Mouse (Mus musculus): ENCODE data around the gene Smim24.
A peak's percentile ranks its signal among the peaks of the same experiment; 100 is the strongest.

Gene Smim24

GRCm38 (mm10) chr10:81365672-81366476, 27.0 kb upstream of the Smim24 start, which contains the start of gene 4930404N11Rik:
4930404N11Rik (minus strand) TSS chr10:81365816.
- no peak for DNase-seq (ENCODE audit: low spot score in 2 of 2)

- DNase-seq (ENCODE audit: low spot score in 2 of 2) = no peak
Observed at GRCm38 (mm10) chr10:81366477-81367206, 26.2 kb upstream of the Smim24 start.

GRCm38 (mm10) chr10:81367207-81367495, 25.7 kb upstream of the Smim24 start:
- no peak for DNase-seq (ENCODE audit: low spot score in 2 of 2)

GRCm38 (mm10) chr10:81375322-81375721, 17.5 kb upstream of the Smim24 start:
- no peak for DNase-seq (ENCODE audit: low spot score in 2 of 2)

GRCm38 (mm10) chr10:81376561-81377361, 16.1 kb upstream of the Smim24 start:
- no peak for DNase-seq (ENCODE audit: low spot score in 2 of 2)

GRCm38 (mm10) chr10:81377362-81377664, 15.5 kb upstream of the Smim24 start:
- DNase-seq (ENCODE audit: low spot score in 2 of 2) = no peak

GRCm38 (mm10) chr10:81377793-81378552, 14.9 kb upstream of the Smim24 start, which contains the start of gene Fzr1:
Fzr1 (minus strand) TSS chr10:81378516.
- DNase-seq (ENCODE audit: low spot score in 2 of 2) = no peak

- DNase-seq (ENCODE audit: low spot score in 2 of 2) = peak; percentile 100
Observed at GRCm38 (mm10) chr10:81378553-81379182, 14.2 kb upstream of the Smim24 start.

GRCm38 (mm10) chr10:81379183-81379553, 13.7 kb upstream of the Smim24 start:
- no peak for DNase-seq (ENCODE audit: low spot score in 2 of 2)

GRCm38 (mm10) chr10:81379809-81380378, 13.0 kb upstream of the Smim24 start:
- no peak for DNase-seq (ENCODE audit: low spot score in 2 of 2)

GRCm38 (mm10) chr10:81382039-81382438, 10.8 kb upstream of the Smim24 start:
- no peak for DNase-seq (ENCODE audit: low spot score in 2 of 2)

GRCm38 (mm10) chr10:81383802-81384604, 8.8 kb upstream of the Smim24 start, which contains the start of the genes Dohh and Gm48551:
Dohh (plus strand) TSS chr10:81384428.
Gm48551 (plus strand) TSS chr10:81384466.
- peak; percentile 98 to 99 for DNase-seq (ENCODE audit: low spot score in 2 of 2)

- DNase-seq (ENCODE audit: low spot score in 2 of 2) = no peak
Observed at GRCm38 (mm10) chr10:81384605-81384982, 8.3 kb upstream of the Smim24 start.

GRCm38 (mm10) chr10:81385603-81386306, 7.1 kb upstream of the Smim24 start:
- DNase-seq (ENCODE audit: low spot score in 2 of 2) = no peak

- DNase-seq (ENCODE audit: low spot score in 2 of 2) = no peak
Observed at GRCm38 (mm10) chr10:81387716-81388115, 5.1 kb upstream of the Smim24 start.

GRCm38 (mm10) chr10:81388505-81389055, 4.3 kb upstream of the Smim24 start, which contains the start of gene Gm48552:
Gm48552 (plus strand) TSS chr10:81389005.
- DNase-seq (ENCODE audit: low spot score in 2 of 2) = no peak

- DNase-seq (ENCODE audit: low spot score in 2 of 2) = no peak
Observed at GRCm38 (mm10) chr10:81389373-81389772, 3.5 kb upstream of the Smim24 start.

- peak in 1 of 2 experiments; percentile 65 for DNase-seq (ENCODE audit: low spot score in 2 of 2)
Observed at GRCm38 (mm10) chr10:81389801-81390677, 2.8 kb upstream of the Smim24 start.

Measured in frontal cortex, postnatal 14 days (tissue).